Mouse (Mus musculus): ENCODE results near the gene Prodh2.
"Not testable (repeated sequence)": the region's sequence is repeated elsewhere in the genome, so short reads cannot be mapped to it uniquely, and the experiment has no call there.

The Prodh2 gene

GRCm38 (mm10) chr7:30493401-30493931 is at the start of gene Prodh2:
Prodh2 (plus strand) TSS chr7:30493622.
- DNase-seq (ENCODE audit: low spot score) = no peak

DNA sequence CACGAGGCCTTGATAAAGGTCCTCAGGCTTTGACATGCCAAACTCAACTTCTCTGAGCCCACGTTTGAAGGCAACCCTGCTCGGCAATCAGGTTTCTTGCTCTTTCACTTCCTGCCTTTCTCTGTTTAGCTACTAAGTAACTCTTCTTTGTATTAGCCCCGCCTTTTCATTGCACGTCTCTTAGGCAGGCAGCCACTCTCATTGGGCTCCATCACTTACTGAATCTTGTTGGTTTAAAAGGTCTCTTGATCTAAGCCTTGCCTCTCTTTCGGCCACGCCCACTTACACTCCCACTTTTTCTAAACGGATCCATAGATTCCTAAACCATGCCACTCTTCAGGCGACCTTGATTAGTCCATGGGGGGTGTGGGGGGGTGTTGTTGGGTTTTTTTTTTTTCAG is 49.7 kb upstream of the Prodh2 start:
- DNase-seq (ENCODE audit: low spot score) = no peak

- DNase-seq (ENCODE audit: low spot score) = peak; percentile 75
Observed at GRCm38 (mm10) chr7:30444154-30444970, 49.1 kb upstream of the Prodh2 start.

GRCm38 (mm10) chr7:30444971-30445751 is 48.3 kb upstream of the Prodh2 start, which contains the start of gene Aplp1:
Aplp1 (minus strand) TSS chr7:30445535.
- peak; percentile 65 for DNase-seq (ENCODE audit: low spot score)

DNA sequence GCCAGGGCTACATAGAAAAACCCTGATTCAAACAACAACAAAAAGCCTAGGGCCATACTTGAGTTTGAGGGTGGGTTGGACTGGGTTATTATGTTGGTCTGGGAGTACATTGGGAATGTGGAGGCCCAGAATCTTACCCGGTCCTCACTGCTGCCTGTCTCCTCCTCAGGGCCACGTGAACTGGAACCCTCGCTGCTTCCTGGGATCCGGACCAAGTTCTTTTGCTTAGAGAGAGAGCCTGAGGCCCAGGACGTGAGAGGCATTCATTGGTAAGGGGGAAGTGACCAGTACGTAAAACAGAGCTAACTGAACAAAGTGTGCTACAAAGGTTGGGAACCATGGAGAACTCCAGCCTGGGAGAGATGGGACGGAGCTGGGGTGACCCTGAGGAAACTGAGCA is 43.2 kb upstream of the Prodh2 start:
- no peak for DNase-seq (ENCODE audit: low spot score)

- no peak for DNase-seq (ENCODE audit: low spot score)
Observed at GRCm38 (mm10) chr7:30453327-30453726, 40.1 kb upstream of the Prodh2 start.

GRCm38 (mm10) chr7:30453766-30454165 is 39.7 kb upstream of the Prodh2 start:
- peak; percentile 70 for DNase-seq (ENCODE audit: low spot score)

DNA sequence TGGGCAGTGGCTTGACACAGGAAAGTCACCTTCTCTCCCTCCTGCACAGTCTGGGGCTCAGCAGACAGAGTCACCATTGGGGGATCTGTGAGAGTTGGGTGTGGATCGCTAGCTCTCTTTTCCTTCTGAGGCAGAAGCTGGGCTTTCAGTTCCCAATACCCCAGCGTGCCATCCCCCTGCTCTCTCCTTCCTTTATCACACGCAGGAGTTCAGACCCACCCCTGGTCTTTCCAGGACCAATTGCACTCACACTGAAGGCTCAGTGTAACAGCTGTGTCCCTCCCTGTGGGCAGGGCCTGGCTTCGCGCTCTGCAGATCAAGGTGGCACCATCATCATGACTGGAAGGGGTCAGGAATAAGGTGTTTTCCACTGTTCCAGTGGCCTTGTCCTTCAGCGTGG is 39.2 kb upstream of the Prodh2 start:
- DNase-seq (ENCODE audit: low spot score) = no peak

DNA sequence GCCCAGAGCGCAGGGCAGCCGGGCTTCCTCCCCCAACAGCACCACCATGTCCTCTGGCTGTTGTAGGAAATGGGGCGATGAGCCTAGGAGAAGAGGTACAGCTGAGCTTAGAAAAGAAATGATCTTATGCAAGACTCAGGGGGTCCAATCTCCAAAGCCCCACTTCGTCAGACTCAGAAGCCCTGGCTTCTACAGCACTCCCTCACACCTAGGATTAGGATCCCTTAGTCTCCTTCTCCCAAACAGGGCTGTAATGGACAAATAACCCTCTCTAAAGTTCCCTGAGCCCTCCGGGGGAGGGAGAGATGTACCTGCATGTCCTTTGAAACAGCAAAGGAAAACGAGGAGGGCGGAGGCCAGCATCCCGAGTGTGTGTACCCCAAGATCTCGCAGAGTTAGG is 36.9 kb upstream of the Prodh2 start:
- DNase-seq (ENCODE audit: low spot score) = no peak

DNA sequence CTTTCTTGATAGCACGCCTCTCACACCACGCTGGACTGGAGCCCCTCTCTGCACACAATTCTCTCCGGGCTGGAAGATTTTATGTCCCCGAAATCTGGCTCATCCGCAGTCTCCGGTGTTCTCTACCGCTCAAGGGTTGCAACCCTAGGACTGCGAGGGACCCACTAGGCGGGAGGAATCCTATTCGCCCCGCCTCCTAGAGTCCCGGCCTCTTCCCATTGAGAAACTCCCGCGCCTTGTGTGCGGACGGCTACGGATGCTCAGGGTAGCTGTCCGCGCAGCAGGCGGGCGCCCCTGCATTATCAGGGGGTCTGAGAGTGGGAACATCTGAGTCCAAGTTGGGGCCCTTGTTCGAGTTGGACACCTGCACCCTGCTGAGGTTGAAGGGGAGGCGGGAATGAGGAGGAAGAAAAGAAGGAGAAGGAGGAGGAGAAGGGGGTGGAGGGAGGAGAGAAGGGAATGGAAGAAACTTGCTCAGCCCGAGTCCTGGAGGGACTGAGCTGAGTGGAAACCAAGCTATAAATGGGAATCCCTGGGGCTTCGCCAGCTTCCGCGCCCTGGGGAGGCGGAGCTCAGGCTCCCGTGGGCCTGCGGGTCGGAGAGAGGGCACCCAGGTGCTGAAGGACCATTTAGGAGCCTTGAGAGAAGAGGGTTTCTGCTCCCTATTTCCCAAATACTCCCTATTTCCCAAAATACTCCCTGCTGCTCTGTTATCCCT is 36.4 kb upstream of the Prodh2 start:
- DNase-seq (ENCODE audit: low spot score) = no peak

DNA sequence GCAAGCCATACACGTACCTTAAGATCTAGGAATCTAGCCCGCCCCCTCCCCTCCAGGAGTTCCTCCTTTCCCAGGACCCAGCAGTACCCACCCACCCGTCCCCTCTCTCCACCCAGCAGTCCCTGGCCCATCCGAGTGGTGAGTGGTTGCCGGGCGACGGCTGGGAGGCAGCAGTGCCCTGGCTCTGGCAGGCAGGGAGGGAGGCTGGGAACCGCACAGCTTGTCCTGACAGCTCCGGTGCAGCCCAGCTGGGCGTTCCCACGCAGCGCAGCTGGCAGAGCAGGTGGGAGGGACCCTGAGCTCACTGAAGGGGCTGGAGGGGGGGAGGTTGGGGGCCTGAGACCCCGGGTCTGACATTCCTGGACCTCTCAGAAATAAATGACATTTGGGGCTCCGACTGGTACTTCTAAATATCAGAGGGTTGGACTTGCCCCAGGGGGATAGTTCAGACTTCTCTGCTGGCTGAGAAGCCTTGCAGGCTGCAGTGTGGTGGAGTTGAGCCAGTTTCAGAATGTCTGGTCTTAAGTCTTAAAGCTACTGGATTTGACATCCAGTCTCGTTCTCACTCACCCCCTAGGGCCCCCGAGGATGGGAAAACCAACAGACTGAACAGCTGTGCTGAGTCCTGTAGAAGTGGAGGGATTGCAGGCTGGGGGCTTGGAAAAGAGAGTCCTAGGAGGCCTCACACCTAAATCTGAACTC is 35.6 kb upstream of the Prodh2 start, which contains the start of the genes Kirrel2 and Nphs1:
Gene Kirrel2, minus strand, starts transcription at position 62 of the 702 bp plus-strand sequence.
Gene Nphs1, plus strand, starts transcription at position 687 of the 702 bp plus-strand sequence.
- DNase-seq (ENCODE audit: low spot score) = no peak

- DNase-seq (ENCODE audit: low spot score) = no peak
Observed at GRCm38 (mm10) chr7:30459484-30459883, 33.9 kb upstream of the Prodh2 start.

DNA sequence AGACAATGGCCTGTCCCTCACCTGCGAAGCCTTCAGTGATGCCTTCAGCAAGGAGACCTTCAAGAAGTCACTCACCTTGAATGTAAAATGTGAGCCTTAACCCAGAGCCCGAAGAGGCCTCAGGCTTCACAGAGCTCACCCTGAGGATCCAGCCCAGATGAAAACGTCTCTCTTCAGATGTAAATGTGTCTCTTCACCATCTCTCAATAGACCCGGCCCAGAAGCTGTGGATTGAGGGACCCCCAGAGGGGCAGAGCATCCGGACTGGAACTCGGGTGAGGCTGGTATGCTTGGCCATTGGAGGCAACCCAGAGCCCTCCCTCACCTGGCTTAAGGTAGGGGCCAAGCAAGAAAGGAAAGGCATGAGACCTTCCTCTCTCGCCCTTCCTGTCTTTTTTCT is 29.9 kb upstream of the Prodh2 start:
- no peak for DNase-seq (ENCODE audit: low spot score)

DNA sequence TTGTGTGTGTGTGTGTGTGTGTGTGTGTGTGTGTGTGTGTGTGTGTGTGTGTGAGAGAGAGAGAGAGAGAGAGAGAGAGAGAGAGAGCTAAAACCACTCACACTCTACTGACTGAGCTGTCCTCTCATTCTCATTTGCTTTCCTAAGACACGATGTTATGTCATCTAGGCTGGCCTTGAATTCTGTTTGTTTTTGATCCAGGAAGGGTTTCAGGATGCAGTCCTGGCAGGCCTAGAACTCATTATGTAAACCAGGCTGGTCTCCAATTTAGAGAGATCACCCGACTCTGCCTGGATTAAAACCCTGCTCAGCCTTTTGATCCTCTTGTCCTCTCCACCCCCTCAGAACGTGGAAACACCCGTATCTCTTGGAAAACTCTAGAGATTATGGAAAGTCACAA is 29.4 kb upstream of the Prodh2 start:
- DNase-seq (ENCODE audit: low spot score) = no peak

- no peak for DNase-seq (ENCODE audit: low spot score)
Observed at GRCm38 (mm10) chr7:30464816-30465300, 28.6 kb upstream of the Prodh2 start.

- DNase-seq (ENCODE audit: low spot score) = peak; percentile 65
Observed at GRCm38 (mm10) chr7:30472411-30472810, 21.0 kb upstream of the Prodh2 start.

GRCm38 (mm10) chr7:30474999-30475398 is 18.4 kb upstream of the Prodh2 start:
- DNase-seq (ENCODE audit: low spot score) = no peak

DNA sequence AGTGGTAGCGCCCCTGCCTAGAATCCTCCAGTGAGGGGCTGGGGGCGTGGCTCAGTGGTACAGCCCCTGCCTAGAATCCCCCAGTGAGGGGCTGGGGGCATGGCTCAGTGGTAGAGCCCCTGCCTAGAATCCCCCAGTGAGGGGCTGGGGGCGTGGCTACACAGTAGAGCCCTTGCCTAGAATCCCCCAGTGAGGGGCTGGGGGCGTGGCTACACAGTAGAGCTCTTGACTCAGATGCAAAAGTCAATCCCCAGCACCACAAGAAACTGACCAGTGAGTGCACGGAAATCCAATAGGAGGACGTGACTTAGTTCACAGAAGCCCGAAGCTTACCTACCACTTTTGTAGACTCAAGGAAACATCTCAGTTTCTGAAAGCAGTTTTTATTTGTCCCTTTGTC is 17.3 kb upstream of the Prodh2 start:
- not testable (repeated sequence) for DNase-seq (ENCODE audit: low spot score)

DNA sequence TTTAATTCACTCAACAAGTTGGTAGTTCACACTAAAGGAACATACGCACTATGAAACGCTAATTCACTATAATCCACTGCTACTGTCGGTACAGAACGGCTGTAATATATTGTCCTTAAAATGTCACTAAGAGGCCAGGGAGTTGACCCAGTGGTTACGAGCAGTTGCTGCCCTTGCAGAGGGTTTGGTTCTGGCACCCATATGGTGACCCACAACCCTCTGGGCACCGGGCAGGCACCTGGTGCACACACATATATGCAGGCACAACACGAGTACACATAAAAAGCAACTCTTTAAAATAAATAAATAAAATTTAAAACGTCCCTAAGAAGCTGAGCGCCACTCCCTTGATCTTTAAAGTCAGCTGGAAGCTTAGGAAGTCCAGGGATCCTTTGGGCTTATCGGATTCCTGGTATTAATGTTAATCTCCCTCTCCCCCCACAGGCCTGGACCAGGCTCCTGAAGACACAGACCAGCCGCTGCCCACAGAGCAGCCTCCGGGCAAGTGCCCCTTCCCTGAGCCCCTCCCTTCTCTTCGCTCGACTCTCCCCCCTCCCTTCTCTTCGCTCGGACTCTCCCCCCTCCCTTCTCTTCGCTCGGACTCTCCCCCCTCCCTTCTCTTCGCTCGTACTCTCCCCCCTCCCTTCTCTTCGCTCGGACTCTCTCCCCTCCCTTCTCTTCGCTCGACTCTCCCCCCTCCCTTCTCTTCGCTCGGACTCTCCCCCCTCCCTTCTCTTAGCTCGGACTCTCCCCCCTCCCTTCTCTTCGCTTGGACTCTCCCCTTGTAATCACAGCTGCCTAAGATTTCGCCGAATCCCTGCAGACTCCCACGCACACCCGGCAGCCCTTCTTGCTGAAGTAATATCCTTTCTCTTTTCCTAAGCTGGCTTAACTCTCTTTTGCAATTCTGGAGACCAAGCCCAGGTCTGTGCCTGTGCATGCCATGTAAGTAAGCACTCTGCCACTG is 15.7 kb upstream of the Prodh2 start:
- no peak for DNase-seq (ENCODE audit: low spot score)

DNA sequence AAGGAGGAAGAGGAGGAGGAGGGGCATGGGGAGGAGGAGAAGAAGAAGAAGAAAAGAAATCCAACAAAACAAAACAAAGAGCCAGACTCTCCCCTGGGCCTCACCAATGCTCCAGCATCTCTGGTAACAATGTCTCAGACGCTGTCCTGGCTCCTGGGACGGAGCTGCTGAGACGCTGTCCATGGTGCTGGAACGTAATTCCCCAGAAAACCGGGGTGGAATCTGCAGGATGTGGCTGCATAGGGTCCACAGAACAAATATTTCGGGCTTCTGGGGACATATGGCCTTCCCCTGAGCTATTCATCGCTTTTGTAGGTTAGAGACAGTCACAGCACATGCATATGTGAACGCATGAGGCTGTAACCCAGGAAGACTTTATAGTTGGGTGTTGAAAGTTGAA is 9.2 kb upstream of the Prodh2 start:
- peak; percentile 77 for DNase-seq (ENCODE audit: low spot score)

Measured in testis, postnatal 10 days (tissue).